In genomic region chr15:85335671-85336300, GRCm38 (mm10) we compare ENCODE assay signal across 7 mouse cellular contexts. TPM values are rescaled to one million over a fixed set of nuclear protein-coding genes. Genes with fewer than 3 reads are reported as not detected.
DNase-seq lines count a peak whose midpoint lies in the region; ATAC-seq and TF ChIP-seq lines count a peak whose summit lies in the region.

TSS of gene Atxn10 (plus strand) at chr15:85336245.

- peak within 1 kb of the TSS; percentile 81 for H3K27ac ChIP-seq in spleen, adult 2 months (ENCODE audit: insufficient read depth, low read length)
- H3K27ac ChIP-seq in forebrain, embryonic 16.5 days (ENCODE audit: low read length) = peak within 1 kb of the TSS; percentile 99
- H3K27ac ChIP-seq in hindbrain, embryonic 12.5 days = peak within 1 kb of the TSS; percentile 99
- H3K27ac ChIP-seq in liver, embryonic 12.5 days = peak within 1 kb of the TSS; percentile 85
- H3K27ac ChIP-seq in stomach, embryonic 15.5 days = peak within 1 kb of the TSS; percentile 98

- H3K9me3 ChIP-seq in forebrain, embryonic 16.5 days (ENCODE audit: control insufficient read depth, low read length) = no peaks in the 10 kb centered on the region
- no peaks in the 10 kb centered on the region for H3K9me3 ChIP-seq in hindbrain, embryonic 12.5 days (replicated peaks)
- no peaks in the 10 kb centered on the region for H3K9me3 ChIP-seq in liver, embryonic 12.5 days (replicated peaks)
- no peaks in the 10 kb centered on the region for H3K9me3 ChIP-seq in stomach, embryonic 15.5 days

- H3K36me3 ChIP-seq in spleen, adult 2 months (ENCODE audit: control insufficient read depth, insufficient read depth, low read length) = no peaks in the 10 kb centered on the region
- no peaks in the 10 kb centered on the region for H3K36me3 ChIP-seq in forebrain, embryonic 16.5 days (ENCODE audit: control insufficient read depth, insufficient read depth)
- no peaks in the 10 kb centered on the region for H3K36me3 ChIP-seq in hindbrain, embryonic 12.5 days
- H3K36me3 ChIP-seq in liver, embryonic 12.5 days = no peaks in the 10 kb centered on the region
- H3K36me3 ChIP-seq in stomach, embryonic 15.5 days = no peaks in the 10 kb centered on the region

- no peaks in the 10 kb centered on the region for H3K27me3 ChIP-seq in spleen, adult 2 months (ENCODE audit: control insufficient read depth, insufficient read depth, low read length)
- H3K27me3 ChIP-seq in forebrain, embryonic 16.5 days (replicated peaks; ENCODE audit: control insufficient read depth, insufficient read depth, low read length) = no peaks in the 10 kb centered on the region
- H3K27me3 ChIP-seq in hindbrain, embryonic 12.5 days = no peaks in the 10 kb centered on the region
- H3K27me3 ChIP-seq in liver, embryonic 12.5 days (replicated peaks) = no peaks in the 10 kb centered on the region
- no peaks in the 10 kb centered on the region for H3K27me3 ChIP-seq in stomach, embryonic 15.5 days (replicated peaks)

- TF ChIP-seq POLR2A in spleen, adult 2 months (IDR thresholded peaks at IDR 0.05; ENCODE audit: low read depth, low read length) = no peak

- H3K4me2 ChIP-seq in forebrain, embryonic 16.5 days (ENCODE audit: low read length) = peak within 1 kb of the TSS; percentile 88
- H3K4me2 ChIP-seq in hindbrain, embryonic 12.5 days (replicated peaks) = peak within 1 kb of the TSS; percentile 78
- H3K4me2 ChIP-seq in liver, embryonic 12.5 days = peak within 1 kb of the TSS; percentile 77
- peak within 1 kb of the TSS; percentile 80 for H3K4me2 ChIP-seq in stomach, embryonic 15.5 days

- no peak for TF ChIP-seq CTCF in spleen, adult 2 months (IDR thresholded peaks at IDR 0.05; ENCODE audit: extremely low read depth, insufficient read depth, insufficient read length, insufficient replicate concordance)

- H3K4me3 ChIP-seq in spleen, adult 2 months (ENCODE audit: extremely low read depth, insufficient read depth, insufficient read length) = peak within 1 kb of the TSS; percentile 95
- H3K4me3 ChIP-seq in forebrain, embryonic 16.5 days (replicated peaks; ENCODE audit: low read length) = peak within 1 kb of the TSS; percentile 99
- H3K4me3 ChIP-seq in hindbrain, embryonic 12.5 days = peak within 1 kb of the TSS; percentile 95
- peak within 1 kb of the TSS; percentile 90 for H3K4me3 ChIP-seq in liver, embryonic 12.5 days
- H3K4me3 ChIP-seq in stomach, embryonic 15.5 days (replicated peaks) = peak within 1 kb of the TSS; percentile 92

- WGBS in spleen, adult 2 months = 20% methylated on average over 17 of the region's 19 CpGs
- 11% methylated on average over 13 of the region's 19 CpGs for WGBS in forebrain, embryonic 16.5 days
- WGBS in hindbrain, embryonic 12.5 days = 8% methylated on average over 16 of the region's 19 CpGs
- WGBS in liver, embryonic 12.5 days (ENCODE audit: insufficient replicate concordance) = 14% methylated on average over 16 of the region's 19 CpGs
- WGBS in stomach, embryonic 15.5 days = 12% methylated on average over 15 of the region's 19 CpGs

- H3K4me1 ChIP-seq in spleen, adult 2 months (ENCODE audit: control insufficient read depth, insufficient read depth, insufficient read length) = peaks cover 7% of the 10 kb centered on the region; the same call in 1 of the 2 replicates
- H3K4me1 ChIP-seq in forebrain, embryonic 16.5 days (replicated peaks; ENCODE audit: control insufficient read depth, insufficient read depth, low read length) = peaks cover 25% of the 10 kb centered on the region
- peaks cover 28% of the 10 kb centered on the region for H3K4me1 ChIP-seq in hindbrain, embryonic 12.5 days
- H3K4me1 ChIP-seq in liver, embryonic 12.5 days = peaks cover 35% of the 10 kb centered on the region
- peaks cover 9% of the 10 kb centered on the region for H3K4me1 ChIP-seq in stomach, embryonic 15.5 days

- H3K9ac ChIP-seq in forebrain, embryonic 16.5 days (replicated peaks; ENCODE audit: low read depth, low read length) = peak within 1 kb of the TSS; percentile 94
- H3K9ac ChIP-seq in hindbrain, embryonic 12.5 days = peak within 1 kb of the TSS; percentile 94
- H3K9ac ChIP-seq in liver, embryonic 12.5 days = peak within 1 kb of the TSS; percentile 85
- peak within 1 kb of the TSS; percentile 98 for H3K9ac ChIP-seq in stomach, embryonic 15.5 days

- no peak for DNase-seq in spleen, adult 2 months (ENCODE audit: low read depth in 1 of 2, low spot score in 2 of 2)
- DNase-seq in spleen, postnatal 10 days (ENCODE audit: low spot score in 2 of 2) = no peak
- no peak for DNase-seq in adrenal gland, postnatal 4 days (ENCODE audit: low spot score in 2 of 2)

- no peak; the same call in none of the 2 replicates for ATAC-seq in forebrain, embryonic 16.5 days
- peak; percentile 33; the same call in 1 of the 2 replicates for ATAC-seq in hindbrain, embryonic 12.5 days (ENCODE audit: low FRiP score)
- ATAC-seq in liver, embryonic 12.5 days = no peak
- ATAC-seq in stomach, embryonic 15.5 days (ENCODE audit: insufficient read depth, low FRiP score, low read depth) = no peak

RNA-seq across cellular contexts. Expression of gene Atxn10, which starts in this region (rescaled TPM):
- 35.7 and 56.2 TPM in 2 replicates for polyA plus RNA-seq in spleen, adult 2 months (2012; rRNA removed)
- total RNA-seq in adrenal gland, postnatal 4 days (2021) = 100 to 1,000 TPM; 149 to 156 TPM
- polyA plus RNA-seq in forebrain, embryonic 16.5 days (2015; fragmentation: Nextera tagmentation; extraction: Ambion mirVana) = 531 and 554 TPM in 2 replicates
- polyA plus RNA-seq in hindbrain, embryonic 12.5 days (2016; fragmentation: Nextera tagmentation; extraction: Ambion mirVana) = 402 and 422 TPM in 2 replicates
- polyA plus RNA-seq in liver, embryonic 12.5 days (2016; fragmentation: Nextera tagmentation; extraction: Ambion mirVana) = 110 and 114 TPM in 2 replicates
- 231 and 251 TPM in 2 replicates for polyA plus RNA-seq in stomach, embryonic 15.5 days (2015; fragmentation: Nextera tagmentation; extraction: Ambion mirVana)
